Mouse (Mus musculus): ENCODE measurements around the gene Serpinf1.

The Serpinf1 gene

DNA sequence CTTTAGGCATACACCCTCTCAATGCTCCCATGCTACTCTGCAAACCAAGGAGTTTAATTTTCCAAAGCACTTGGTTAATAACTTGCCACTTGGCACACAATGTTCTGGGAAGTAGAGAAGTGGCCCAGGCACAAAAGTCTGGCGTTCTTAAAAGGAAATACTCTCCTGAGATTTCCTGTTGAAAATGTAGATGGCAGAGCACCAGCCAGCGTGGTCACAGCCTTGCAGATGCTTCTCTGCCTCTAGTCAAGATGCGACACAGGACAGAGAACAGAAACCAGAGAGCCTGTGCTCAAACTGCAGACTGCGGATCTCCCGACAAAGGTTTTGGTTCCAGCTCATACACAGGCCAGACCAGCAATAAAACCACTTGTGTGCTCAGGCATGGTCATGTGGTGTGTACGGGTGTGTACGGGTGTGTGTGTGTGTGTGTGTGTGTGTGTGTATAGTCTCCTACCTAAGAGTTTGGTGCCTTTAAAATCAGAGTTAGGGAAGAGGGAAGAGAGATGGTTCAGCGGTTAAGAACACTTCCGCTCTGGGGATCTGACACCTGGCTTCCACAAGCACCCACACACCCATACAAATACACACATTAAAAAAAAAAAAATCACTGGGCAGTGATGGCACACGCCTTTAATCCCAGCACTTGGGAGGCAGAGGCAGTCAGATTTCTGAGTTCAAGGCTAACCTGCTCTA is 32.7 kb upstream of the Serpinf1 start:
- DNase-seq (ENCODE audit: low spot score) = no peak

- peak; percentile 86 for DNase-seq (ENCODE audit: low spot score)
Observed at GRCm38 (mm10) chr11:75453991-75454930, 31.8 kb upstream of the Serpinf1 start, which contains the start of gene Wdr81. Wdr81 (minus strand) TSS chr11:75454717.

DNA sequence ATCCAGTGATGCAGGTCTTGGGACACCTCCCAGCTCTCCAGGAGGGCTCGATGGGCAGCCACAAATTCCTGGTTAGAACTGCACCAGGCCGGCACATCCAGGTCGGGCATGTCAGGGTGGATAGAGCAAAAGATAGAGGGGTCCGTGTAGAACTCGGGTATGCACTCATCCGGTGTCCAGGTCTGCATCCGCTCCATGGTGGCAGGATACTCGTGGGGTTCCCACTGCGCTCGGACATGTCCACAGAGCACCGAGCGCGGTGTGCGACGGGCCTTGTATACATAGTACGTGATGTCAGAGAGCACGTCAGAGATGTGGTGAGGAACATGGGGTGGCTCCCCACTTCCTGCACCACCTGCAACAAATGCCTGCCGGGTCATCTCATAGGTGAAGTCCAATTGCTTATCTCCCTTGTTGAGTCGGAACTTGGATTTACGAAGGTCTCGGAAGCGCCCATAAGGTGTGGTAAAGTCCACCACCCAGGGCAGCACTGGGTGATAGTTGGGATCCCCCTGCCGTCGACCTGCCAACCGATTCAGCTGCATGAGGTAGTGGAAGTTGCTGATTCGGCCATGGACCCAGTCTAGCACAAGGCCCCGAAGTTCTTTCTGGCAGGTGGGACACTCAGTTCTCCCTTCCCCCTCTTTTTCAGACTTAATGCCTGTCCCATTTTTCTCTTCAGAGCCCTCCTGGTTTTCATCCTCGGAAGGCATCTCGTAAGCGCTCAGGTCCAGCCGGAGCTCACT is 30.5 kb upstream of the Serpinf1 start:
- DNase-seq (ENCODE audit: low spot score) = no peak

- DNase-seq (ENCODE audit: low spot score) = no peak
Observed at GRCm38 (mm10) chr11:75452081-75452480, 29.6 kb upstream of the Serpinf1 start.

GRCm38 (mm10) chr11:75450936-75451335 is 28.4 kb upstream of the Serpinf1 start:
- no peak for DNase-seq (ENCODE audit: low spot score)

GRCm38 (mm10) chr11:75450304-75450908 is 27.9 kb upstream of the Serpinf1 start:
- DNase-seq (ENCODE audit: low spot score) = no peak

GRCm38 (mm10) chr11:75449695-75450094 is 27.2 kb upstream of the Serpinf1 start:
- no peak for DNase-seq (ENCODE audit: low spot score)

GRCm38 (mm10) chr11:75448575-75448974 is 26.1 kb upstream of the Serpinf1 start:
- DNase-seq (ENCODE audit: low spot score) = no peak

- no peak for DNase-seq (ENCODE audit: low spot score)
Observed at GRCm38 (mm10) chr11:75443711-75444110, 21.2 kb upstream of the Serpinf1 start.

DNA sequence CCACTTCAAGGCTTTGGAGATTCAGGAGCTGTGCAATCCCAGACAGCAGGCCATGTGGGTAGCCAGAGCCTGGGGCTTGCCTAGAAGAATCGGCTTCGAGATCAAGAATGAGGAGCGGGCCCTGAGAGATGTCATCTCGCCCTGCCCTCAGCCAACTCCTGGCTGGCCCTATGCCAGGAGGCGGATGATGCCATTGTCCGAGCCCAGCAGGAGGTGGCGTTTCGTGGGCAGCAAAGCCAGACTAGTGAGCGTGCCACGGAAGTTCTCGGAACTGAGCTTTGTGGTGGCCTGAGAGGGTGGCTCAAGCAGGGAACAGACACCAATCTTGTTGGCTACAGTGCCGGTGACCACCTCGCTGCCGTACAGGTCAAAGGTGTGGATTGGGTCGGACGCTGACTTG is 19.1 kb upstream of the Serpinf1 start:
- no peak for DNase-seq (ENCODE audit: low spot score)

GRCm38 (mm10) chr11:75441034-75441433 is 18.5 kb upstream of the Serpinf1 start:
- DNase-seq (ENCODE audit: low spot score) = no peak

GRCm38 (mm10) chr11:75439951-75440350 is 17.4 kb upstream of the Serpinf1 start:
- DNase-seq (ENCODE audit: low spot score) = no peak

- no peak for DNase-seq (ENCODE audit: low spot score)
Observed at GRCm38 (mm10) chr11:75439363-75439762, 16.9 kb upstream of the Serpinf1 start, which contains the start of gene Serpinf2. Serpinf2 (minus strand) TSS chr11:75439591.

- DNase-seq (ENCODE audit: low spot score) = no peak
Observed at GRCm38 (mm10) chr11:75438804-75439203, 16.3 kb upstream of the Serpinf1 start.

DNA sequence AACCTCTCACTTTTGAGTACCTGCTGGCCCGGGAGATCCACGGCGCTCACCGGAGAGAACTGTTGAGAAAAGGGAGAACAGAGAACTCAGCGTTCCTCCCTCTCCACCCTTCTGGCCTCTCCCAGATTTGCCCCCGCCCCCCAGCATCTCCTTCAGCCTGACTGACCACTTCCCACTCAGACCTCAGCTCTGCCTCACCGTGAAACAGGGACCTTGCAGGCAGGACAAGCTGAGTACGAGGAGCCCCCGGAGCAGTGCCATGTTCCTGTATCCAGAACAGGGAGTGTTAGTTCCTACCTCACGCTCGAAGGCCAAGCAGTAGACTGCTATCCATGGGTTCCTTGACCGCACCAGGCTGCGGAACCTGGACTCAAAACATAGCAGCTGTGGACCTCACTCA is 15.7 kb upstream of the Serpinf1 start:
- peak; percentile 71 for DNase-seq (ENCODE audit: low spot score)

GRCm38 (mm10) chr11:75434138-75434537 is 11.6 kb upstream of the Serpinf1 start:
- DNase-seq (ENCODE audit: low spot score) = no peak

- no peak for DNase-seq (ENCODE audit: low spot score)
Observed at GRCm38 (mm10) chr11:75431307-75431706, 8.8 kb upstream of the Serpinf1 start.

DNA sequence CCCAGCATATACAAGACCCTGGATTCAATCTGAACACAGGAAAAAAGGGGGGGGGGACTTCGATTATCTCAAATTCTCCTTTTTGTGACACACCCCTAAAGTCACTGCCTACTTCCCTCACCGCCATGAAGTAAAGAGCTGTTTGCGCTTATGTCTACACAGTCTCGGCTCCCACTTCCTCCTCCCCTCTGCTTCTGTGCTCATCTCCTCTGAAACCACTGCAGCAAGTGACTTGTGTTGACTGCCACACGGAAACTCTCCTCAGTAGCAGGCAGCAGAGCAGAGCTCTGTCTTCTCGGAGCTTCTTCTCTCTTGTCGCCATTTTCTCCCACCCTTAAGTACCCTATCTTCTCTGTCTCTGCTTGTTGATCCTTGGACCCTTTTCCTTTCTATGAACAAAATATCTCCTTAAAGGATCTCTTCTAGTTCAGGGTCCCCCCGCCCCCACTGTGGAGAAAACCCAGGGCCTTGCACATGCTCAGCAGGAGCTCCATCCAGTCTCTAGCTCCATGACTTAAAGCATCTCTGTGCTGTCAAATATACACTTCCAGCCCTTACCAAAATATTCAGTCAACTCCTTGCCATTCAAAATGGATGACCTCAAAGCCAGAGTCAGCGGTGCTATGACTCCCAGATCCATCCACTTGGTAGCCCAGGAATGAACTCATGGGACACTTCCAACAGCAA is 6.7 kb upstream of the Serpinf1 start:
- DNase-seq (ENCODE audit: low spot score) = no peak

- no peak for DNase-seq (ENCODE audit: low spot score)
Observed at GRCm38 (mm10) chr11:75424459-75424858, 2.0 kb upstream of the Serpinf1 start.

GRCm38 (mm10) chr11:75424033-75424432 is 1.5 kb upstream of the Serpinf1 start:
- no peak for DNase-seq (ENCODE audit: low spot score)

- no peak for DNase-seq (ENCODE audit: low spot score)
Observed at GRCm38 (mm10) chr11:75423091-75423490, 590 bp upstream of the Serpinf1 start.
